Mouse (Mus musculus) cortical plate, adult 2 months (tissue): ENCODE data around the gene AU022252. TPM values are rescaled to one million over a fixed set of nuclear protein-coding genes. Genes with fewer than 3 reads are reported as not detected.

Experiments
- H3K27ac ChIP-seq: fragments of 200-500 bp; 2 replicates; pipeline ENCODE4 v1.5.1; 2012; ENCODE audit warnings: low read length, control low read depth, inconsistent platforms; ENCODE audit not compliant: insufficient read depth
- H3K4me1 ChIP-seq: fragments of 200-500 bp; 2 replicates; pipeline ENCODE4 v1.6.1; 2011; ENCODE audit warnings: low read length; ENCODE audit not compliant: control insufficient read depth, insufficient read depth
- H3K4me3 ChIP-seq: fragments of 200-500 bp; 2 replicates; pipeline ENCODE4 v1.5.1; 2011; ENCODE audit warnings: mild to moderate bottlenecking, low read length, control low read depth; ENCODE audit not compliant: insufficient read depth
- CTCF ChIP-seq: fragments of 200-500 bp; IDR thresholded peaks from 2 replicates; pipeline ENCODE4 v1.5.1; 2011; ENCODE audit warnings: mild to moderate bottlenecking, control low read depth, low read length; ENCODE audit not compliant: insufficient read depth; ENCODE audit errors: extremely low read depth
- POLR2A ChIP-seq: fragments of 200-500 bp; IDR thresholded peaks from 2 replicates; pipeline ENCODE4 v1.6.1; 2011; ENCODE audit warnings: mild to moderate bottlenecking, low read length, control low read depth; ENCODE audit not compliant: insufficient read depth; ENCODE audit errors: extremely low read depth
- polyA plus RNA-seq: library from polyadenylated mRNA; depleted of rRNA; stranded (reverse); fragments of >200 nt; gene quantifications from 2 replicates; pipeline ENCODE4 v1.2.3, GENCODE M21; 2012

AU022252 gene
- polyA plus RNA-seq, 1 experiment: 13.0 TPM

DNA sequence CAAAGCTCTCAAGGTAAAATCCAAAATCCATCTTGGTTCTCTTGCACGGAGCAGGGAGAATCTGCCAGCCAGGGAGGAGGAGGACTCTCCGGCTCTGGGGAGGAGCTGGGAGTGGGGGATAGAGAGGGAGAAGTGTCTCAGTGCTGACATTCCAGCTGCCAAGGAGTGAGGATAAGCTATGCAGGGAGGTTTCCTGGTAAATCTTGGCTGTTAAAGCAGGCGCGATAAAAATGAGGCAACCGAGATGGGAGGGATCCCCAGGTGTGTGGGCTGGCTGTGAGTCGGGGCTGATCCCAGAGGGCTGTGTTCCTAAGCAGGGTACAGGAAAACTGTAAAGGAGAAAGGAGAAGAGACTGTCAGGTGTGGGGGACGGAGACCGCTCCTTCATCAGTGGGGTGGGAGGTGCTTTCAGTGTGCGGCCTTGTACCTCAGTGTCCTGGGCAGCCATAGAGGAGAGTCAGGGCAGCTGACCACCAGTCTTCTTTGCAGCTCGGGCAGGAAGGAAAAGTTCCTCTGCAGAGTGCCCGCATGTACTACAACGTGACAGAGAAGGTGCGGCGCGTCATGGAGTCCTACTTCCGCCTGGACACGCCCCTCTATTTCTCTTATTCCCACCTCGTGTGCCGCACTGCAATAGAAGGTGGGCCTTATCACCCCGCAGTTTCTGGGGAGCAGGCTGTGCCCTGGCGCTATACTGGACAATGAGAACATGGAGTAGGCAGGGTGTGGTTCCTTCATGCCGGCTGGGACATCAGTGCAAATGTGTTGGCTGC is 12.1 kb upstream of the AU022252 start:
- H3K4me3 ChIP-seq: no peak overlapping the region
- H3K27ac ChIP-seq: no peak overlapping the region
- no peak for TF ChIP-seq POLR2A
- TF ChIP-seq CTCF: no peak
- H3K4me1 ChIP-seq: peaks cover 8% of the 10 kb centered on the region; the same call in 1 of the 2 replicates

- no peak for TF ChIP-seq POLR2A
- TF ChIP-seq CTCF: no peak
- Histone ChIP-seq H3K4me1 (peaks cover 8% of the 10 kb centered on the region; the same call in 1 of the 2 replicates), H3K27ac (no peak overlapping the region), H3K4me3 (no peak overlapping the region)
Measured at GRCm38 (mm10) chr4:119242571-119242970, 10.1 kb upstream of the AU022252 start.

DNA sequence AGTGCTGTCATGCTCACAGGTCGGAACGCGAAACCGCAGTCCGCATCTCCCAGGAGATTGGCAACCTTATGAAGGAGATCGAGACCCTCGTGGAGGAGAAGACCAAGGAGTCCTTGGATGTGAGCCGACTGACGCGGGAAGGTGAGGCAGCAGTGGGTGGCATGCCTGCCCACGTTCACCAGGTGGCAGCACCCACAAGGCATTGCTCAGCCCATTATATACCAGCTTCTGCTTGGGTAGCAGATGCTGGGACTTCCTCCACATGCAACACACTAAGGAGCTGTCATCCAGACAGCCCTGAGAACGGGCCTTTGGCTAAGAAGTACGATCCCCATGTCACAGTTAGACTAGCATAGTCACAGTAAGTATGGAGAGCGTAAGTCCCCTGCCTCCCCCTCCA is 9.2 kb upstream of the AU022252 start:
- TF ChIP-seq POLR2A (no peak), CTCF (peak; percentile 45)
- Histone ChIP-seq H3K4me3 (no peak overlapping the region), H3K4me1 (peaks cover 8% of the 10 kb centered on the region; the same call in 1 of the 2 replicates), H3K27ac (no peak overlapping the region)

DNA sequence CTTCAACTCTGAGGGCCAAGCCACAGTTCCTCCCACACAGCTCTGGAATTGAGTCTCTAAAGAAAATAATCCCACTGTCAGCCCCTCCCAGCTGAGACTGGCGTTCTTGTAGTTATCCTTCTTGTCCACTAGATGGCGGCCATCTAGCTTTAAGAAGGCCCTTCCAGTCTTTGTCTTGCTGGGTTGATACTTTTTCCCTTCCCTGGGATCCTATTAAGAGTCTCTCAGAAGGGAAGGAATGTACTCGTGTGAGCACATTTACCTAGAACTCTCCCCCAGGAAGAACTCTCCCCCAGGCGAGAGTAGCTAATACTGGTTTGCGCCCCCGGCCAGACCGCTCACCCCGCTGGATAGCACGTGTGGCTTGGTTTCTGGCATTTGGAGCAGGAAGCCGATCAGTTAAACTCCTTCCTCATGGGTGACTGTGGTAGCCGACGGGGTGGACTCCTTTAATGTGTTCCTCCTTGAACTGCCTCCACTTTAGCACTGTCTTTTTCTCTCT is 6.7 kb upstream of the AU022252 start:
- Histone ChIP-seq H3K4me1 (peaks cover 5% of the 10 kb centered on the region; the same call in 1 of the 2 replicates), H3K4me3 (no peak overlapping the region), H3K27ac (no peak overlapping the region)
- TF ChIP-seq CTCF (peak; percentile 71), POLR2A (no peak)

- Histone ChIP-seq H3K4me1 (peaks cover 5% of the 10 kb centered on the region; the same call in 1 of the 2 replicates), H3K4me3 (no peak overlapping the region), H3K27ac (no peak overlapping the region)
- TF ChIP-seq POLR2A (no peak), CTCF (no peak)
Measured at GRCm38 (mm10) chr4:119238661-119239060, 6.1 kb upstream of the AU022252 start.

DNA sequence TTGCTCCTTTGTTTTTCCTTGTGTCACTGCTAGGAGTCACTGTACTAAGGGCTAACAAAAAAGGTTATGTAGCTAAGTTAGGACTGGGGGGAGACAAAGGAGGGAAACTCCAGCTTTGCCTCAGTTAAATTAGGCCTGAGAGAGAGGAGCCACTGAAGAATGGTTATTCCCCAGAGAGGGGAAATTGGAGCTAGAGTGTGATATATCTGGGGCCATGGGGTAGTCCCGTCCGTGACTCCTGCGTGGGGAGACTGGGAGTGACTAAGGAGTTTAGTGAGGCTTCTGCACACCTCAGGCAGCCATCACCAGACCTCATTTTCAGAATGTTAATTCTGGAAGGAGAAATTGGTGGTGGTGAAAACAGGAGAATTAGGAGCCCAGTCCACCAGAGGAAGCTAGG is 1.8 kb upstream of the AU022252 start:
- H3K4me1 ChIP-seq: no peaks in the 10 kb centered on the region
- TF ChIP-seq CTCF (no peak), POLR2A (no peak)
- no peak overlapping the region for H3K27ac ChIP-seq
- no peak overlapping the region; the same call in 1 of the 2 replicates for H3K4me3 ChIP-seq

- Histone ChIP-seq H3K4me3 (peak overlapping the region; percentile 84), H3K27ac (no peak overlapping the region), H3K4me1 (no peaks in the 10 kb centered on the region)
- peak; percentile 61 for TF ChIP-seq POLR2A
- TF ChIP-seq CTCF: no peak
Measured at GRCm38 (mm10) chr4:119233256-119233901, 867 bp upstream of the AU022252 start.

DNA sequence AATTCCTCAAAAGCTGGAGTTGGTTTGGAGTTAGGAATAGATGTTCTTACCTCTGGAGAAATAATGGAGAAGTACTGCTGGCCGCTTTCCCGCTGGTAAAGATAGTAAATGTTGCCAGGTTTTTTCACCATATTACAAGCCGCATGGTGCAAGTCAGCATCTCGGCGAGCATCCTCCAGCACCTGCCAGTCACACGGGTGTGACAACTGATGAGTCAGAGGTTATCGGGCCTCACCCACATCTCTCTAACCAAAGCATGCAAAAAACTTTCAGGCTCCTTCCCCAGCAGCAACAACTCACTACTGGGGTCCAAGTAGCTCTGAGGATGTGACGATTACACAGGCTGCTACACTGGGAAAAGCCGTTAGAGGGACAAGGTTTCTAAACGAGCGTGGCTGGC is 5.8 kb downstream of the AU022252 start:
- TF ChIP-seq CTCF (no peak), POLR2A (no peak)
- Histone ChIP-seq H3K4me1 (no peaks in the 10 kb centered on the region), H3K4me3 (no peak overlapping the region), H3K27ac (no peak overlapping the region)

DNA sequence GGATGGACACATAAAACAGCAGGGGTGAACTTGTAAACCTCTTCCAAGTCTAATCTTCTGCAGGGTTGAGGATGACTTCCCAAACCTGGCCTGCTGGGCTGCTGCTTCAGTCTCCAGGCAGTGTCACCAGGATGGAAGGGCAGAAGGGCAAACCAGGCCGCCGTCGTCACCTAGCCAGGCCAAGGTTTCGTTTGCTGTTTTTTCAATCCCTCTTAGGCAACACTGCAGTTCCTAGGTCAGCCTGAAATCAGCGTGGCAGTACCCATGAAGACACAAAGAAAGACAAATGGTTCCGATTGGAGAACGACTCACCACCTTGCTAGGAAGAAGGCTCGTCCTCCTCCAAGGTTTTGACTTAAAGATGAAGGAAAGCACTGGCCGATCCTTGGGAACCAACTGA is 6.8 kb downstream of the AU022252 start:
- H3K4me3 ChIP-seq: no peak overlapping the region
- H3K27ac ChIP-seq: no peak overlapping the region
- TF ChIP-seq CTCF (no peak), POLR2A (no peak)
- H3K4me1 ChIP-seq: no peaks in the 10 kb centered on the region

DNA sequence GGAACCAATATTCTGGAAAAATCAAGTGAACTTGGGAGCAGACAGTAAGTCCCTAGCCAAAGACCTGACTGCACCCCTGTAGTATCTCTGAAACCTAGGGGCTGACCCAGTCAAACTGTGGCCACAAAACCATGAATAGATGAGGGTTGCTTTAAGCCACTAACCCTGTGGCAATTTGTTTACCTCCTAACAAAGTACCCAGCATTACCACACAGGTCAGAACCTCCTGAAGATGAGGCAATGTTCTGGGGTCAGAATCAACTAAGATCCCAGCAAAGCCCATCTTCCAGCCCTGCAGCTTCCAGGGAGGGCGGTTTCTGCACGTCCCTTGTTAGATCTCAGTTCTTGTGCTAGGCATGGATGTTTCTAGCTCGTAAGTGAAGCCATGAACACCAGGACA is 8.0 kb downstream of the AU022252 start:
- no peaks in the 10 kb centered on the region for H3K4me1 ChIP-seq
- no peak for TF ChIP-seq POLR2A
- TF ChIP-seq CTCF: no peak
- H3K27ac ChIP-seq: no peak overlapping the region
- H3K4me3 ChIP-seq: no peak overlapping the region
